Mouse (Mus musculus): ENCODE results near the gene Gm10118.

Gm10118 gene

DNA sequence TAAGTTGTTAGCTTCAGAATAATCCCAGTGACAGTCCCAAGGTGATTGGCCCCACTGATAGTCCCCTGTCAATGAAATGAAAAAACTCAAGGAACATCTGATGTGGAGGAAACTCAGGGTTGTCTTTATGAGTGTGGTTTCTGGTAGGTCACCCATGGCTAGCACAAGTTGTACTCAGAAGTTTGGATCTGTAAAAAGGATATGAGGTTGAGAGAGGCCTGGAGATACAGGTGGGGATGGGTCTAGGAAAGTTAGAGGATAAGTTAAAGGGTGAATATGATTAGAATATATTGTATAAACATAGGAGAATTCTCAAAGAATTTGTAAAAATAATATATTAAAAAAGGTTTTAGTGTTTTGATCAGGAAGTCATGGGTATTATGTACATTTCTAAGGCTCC is at the start of gene Gm10118:
Gm10118 (minus strand) TSS at position 101 of the 400 bp plus-strand sequence.
- DNase-seq (ENCODE audit: low spot score) = no peak

DNA sequence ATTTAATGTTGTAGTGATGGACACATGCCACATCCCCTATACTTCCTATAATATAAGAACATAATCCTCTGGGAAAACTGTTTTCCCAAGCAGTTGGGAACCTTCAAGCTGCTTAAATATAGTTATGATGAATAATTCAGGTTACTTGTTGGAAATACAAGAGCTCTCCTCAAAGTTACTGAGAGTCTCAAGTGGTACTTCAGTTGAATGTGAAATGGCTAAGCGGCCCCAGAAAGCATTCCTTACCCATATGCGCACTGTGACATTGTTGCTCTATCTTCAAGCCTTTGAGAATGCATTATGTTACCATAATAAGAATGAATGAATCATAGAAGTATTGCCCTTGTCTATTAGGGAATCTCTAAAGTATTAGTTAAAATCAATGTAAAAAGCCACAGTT is 45.1 kb upstream of the Gm10118 start:
- DNase-seq (ENCODE audit: low spot score) = no peak

DNA sequence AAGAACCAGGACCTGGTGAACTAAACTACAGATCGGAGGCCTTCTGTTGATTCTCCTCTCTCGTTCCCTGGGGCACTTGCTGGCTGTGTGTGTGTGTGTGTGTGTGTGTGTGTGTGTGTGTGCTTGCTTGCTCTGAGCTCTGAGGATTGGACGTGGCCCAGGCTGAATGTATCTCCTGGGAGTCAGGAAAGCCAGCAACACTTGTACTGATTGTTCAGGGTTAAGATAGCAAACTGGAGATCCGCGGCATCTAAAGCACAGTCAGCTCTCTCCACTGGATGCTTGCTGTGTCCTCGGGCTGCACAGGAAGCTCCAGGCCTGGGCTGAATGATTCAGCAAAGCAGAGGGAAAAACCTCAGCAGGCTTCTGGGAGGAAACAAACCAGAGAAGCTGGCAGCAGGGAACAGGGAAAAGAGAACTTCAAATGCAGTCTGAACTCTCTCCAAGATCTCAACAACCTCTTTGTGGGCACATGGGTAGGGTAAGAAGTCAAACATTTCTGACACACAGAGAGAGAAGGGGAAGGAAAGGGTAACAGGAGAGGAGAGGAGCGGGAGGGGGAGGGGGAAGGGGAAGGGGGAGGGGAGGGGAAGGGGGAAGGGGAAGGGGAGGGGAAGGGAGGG is 27.2 kb upstream of the Gm10118 start:
- DNase-seq (ENCODE audit: low spot score) = no peak

DNA sequence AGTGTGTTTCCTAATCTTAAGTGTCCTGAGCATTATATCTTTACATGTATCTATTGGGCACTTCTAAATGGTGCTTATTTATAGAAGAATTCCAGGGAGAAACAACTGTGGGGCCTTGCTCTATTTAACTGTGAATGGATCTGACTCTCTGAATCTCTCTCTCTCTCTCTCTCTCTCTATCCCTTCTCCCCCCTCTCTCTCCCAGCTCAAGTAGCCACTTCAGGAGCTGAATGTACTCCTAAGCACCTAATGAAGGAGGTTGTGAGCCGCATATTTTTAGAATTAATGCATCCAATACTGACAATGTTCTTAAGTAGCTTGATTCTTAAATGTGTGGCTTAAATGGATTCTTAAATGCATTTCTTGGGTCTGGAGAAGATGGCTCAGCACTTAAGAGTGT is 24.2 kb upstream of the Gm10118 start:
- no peak for DNase-seq (ENCODE audit: low spot score)

DNA sequence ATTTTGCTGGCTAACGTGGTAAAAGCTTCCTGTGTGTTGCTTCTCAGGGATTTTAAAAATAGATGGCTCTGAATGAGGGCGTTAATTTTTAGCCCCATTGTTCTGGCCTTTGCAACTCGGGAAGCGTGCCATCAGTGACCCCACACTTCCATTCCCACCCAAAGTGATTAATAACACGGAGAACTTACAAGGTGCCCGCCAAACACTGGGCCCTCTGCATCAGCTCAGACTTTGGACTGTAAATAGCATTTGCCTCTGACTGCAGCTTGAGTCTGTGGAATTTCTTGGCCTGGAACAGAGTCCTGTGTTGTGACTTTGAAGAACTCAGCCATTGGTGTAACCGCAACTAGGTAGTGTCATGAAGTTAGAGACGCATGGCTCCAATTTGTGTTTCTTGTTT is 23.6 kb upstream of the Gm10118 start:
- DNase-seq (ENCODE audit: low spot score) = no peak

DNA sequence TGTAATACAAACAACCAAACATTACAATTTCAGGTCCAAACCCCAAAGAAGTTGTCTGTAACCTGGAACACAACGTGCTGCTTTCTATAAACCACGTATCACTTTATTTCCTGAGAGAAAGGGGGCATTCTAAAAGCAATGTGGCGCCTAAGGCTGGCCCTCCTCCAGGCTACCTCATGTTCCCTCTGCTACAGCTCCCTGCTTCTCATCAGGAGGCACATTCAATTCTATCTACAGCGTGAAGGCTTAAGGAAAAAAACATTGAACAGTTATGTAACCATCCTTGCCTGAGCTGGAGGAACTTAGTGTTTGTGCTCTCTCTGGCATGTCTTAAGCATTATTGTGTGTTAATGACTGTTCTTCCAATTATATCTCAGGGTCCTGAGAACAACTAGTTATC is 20.0 kb upstream of the Gm10118 start:
- no peak for DNase-seq (ENCODE audit: low spot score)

DNA sequence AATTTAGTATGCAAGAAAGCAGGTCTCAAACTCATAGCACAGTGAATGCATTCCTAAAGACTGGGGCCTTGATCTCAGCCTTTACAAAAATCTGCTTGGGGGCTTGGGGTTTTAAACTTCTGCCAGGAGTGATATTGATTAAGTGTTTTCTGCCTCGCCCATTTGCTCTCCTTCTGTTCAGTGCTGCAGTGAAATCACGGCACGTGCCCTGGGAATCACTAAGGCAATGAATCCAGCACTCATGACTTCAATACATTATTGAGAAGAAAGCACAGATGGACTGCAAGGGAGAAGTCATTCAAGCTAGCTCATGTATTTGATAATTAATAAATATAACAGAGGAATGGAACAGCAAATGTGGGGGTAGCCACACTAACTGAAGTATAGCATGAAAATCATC is 18.3 kb upstream of the Gm10118 start:
- DNase-seq (ENCODE audit: low spot score) = no peak

DNA sequence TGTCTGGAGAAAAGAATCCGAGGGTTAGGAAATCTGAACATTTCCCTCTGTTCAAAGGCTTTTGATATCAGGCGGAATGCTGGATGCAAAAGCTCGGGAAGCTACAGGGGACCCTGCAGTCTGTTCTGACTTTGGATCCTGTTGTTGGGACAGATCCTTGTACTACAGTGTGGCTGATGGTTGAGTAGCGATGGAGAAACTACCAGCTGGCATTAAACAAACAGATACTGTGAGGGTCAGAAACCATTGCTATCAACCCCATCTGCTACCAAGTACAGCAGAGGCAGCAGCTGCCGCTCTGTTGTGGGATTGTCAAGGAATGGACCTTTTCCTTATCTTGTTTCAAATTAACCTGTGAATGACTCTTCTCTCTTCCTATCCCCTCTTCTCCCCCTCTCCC is 6.7 kb upstream of the Gm10118 start:
- no peak for DNase-seq (ENCODE audit: low spot score)

DNA sequence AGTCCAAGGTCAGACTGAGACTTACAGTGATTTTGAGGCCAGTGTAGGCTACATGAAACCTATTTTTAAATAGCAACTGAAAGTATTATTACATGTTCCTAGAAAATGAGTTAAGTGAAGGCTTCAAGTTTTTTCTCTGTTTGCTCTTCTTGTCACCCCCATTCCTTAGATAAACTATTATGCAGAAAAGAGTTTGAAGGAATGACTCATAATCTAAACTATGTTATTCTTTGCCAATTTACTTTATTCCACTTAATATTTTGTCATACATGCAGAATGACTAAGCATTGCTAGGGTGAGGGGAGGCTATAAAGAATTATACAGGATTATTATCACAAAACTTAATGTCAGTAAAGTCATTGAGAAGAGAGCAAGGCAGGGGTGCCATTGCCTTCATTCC is 18.4 kb downstream of the Gm10118 start:
- DNase-seq (ENCODE audit: low spot score) = no peak

DNA sequence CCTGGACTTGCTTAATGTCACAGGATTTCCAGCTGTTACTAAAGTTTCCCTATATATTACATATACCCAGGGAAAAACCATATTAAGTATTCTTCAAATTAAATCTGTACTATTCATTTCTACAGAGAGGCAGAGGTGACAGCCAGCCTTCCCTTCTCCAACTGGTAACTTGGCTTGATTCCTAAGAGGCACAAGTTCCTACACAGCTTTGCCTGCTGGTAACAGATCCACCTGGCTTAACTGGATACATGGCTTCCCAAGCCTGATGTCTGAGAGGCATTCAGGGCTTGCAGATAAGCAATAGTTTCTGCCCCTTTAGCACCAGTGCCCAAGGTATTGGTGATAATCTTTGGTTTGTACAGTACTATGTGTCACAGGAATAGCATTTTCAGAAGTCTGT is 27.3 kb downstream of the Gm10118 start:
- no peak for DNase-seq (ENCODE audit: low spot score)

DNA sequence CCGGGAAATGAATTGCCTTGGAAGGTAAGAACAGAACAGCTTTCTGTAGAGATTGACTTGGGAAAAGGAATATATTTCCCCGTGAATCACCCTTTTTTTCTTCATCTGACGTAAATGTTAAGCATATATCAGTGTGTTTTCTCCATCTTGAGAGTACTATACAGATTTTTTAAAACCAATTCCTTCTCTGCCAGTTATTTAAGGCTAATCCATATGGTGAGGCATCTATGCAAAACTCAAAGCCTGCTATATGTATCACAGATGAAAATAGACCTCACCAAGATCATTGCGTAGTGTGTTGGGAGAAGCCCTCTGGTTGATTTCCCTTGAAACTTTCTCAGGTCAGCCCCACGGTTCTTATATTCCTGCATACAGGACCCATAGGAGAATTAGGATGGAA is 32.6 kb downstream of the Gm10118 start:
- no peak for DNase-seq (ENCODE audit: low spot score)

DNA sequence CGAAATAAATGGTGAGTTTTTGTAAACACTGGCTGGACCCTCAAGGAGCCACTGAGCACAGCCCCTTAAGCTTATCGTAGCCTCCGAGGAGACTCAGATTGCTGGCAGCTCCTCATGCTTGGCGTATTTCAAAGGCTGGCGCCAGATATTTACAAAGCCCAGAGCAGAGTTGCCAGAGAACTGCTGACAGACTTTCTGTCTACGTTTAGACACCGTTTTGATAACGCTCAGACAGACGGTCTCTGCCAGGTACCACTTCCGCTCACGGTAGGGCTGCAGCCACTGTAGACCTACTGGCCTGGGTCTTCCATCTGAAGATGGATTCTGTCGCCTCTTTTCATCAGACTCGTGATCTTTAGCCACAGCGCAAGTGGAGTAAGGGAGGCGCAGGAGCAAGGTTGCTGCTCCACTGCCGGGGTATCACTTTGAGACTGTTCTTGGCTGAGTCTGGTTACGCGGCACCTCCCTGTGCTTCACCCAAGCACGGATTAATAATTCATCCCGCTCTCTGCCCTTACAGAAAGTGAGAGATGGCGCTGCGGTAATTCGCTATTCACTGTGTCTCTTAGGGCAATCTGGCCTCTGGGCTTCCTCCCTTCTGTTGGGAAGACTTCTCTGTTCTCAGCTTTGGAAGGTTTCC is 40.7 kb downstream of the Gm10118 start:
- no peak for DNase-seq (ENCODE audit: low spot score)

DNA sequence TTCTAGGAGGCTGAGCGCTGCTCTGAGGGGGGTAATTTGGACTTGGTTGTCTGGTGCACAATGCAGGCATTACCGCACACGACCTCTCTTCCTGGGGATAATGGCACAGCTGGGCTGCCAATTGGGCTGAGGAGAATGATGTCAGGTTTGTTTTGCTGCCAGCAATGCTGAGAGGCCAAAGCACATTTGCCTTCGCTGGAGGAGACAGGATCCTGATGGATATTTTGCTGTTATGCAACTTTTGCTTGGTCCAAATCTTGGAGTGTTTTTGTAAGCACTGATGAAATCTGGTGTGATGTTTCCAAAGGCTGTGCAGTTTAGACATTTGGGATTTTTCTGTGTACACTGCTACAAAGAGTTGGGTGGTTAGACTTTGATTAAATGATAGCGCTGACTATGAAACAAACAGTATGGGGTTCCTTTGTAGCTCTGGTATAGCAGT is 46.8 kb downstream of the Gm10118 start:
- no peak for DNase-seq (ENCODE audit: low spot score)

All from urinary bladder, postnatal 10 days (tissue).